Mouse (Mus musculus) E14TG2a.4 (cell line): ENCODE measurements around the gene Ckap4.

ENCODE experiments used
- CTCF ChIP-seq: conservative IDR thresholded peaks from 2 replicates; pipeline ENCODE4 v1.5.1; 2014; ENCODE audit warnings: low read length
- NANOG ChIP-seq: IDR thresholded peaks from 2 replicates; pipeline ENCODE4 v1.6.1; 2014; ENCODE audit warnings: borderline replicate concordance, low read length, mixed read lengths
- POU5F1 ChIP-seq: IDR thresholded peaks from 2 replicates; pipeline ENCODE4 v1.6.1; 2014; ENCODE audit warnings: low read length, borderline replicate concordance

- no peak for TF ChIP-seq CTCF
- TF ChIP-seq POU5F1 = no peak
- TF ChIP-seq NANOG = no peak
These were observed 50.8 kb downstream of the Ckap4 start for GRCm38 (mm10) chr10:84483069-84483468.
